Mouse (Mus musculus) hindbrain, embryonic 13.5 days (tissue): ENCODE measurements around the gene Rbm17. TPM values are rescaled to one million over a fixed set of nuclear protein-coding genes. Genes with fewer than 3 reads are reported as not detected.
A peak's percentile ranks its signal among the peaks of the same experiment; 100 is the strongest.

Experiments
- ATAC-seq: fragments of 200-750 bp; cut with Nextera tagmentation; 2 replicates; pipeline ENCODE4 v1.8.0; 2017; ENCODE audit warnings: moderate TSS enrichment; ENCODE audit not compliant: low FRiP score
- H3K27ac ChIP-seq: fragments of 300-500 bp; sonication (generic); 2 replicates; pipeline ENCODE4 v1.5.1; 2015; ENCODE audit warnings: inconsistent platforms, mild to moderate bottlenecking, moderate library complexity
- H3K27me3 ChIP-seq: fragments of 300-500 bp; sonication (generic); 2 replicates; pipeline ENCODE4 v1.6.1; 2015; ENCODE audit warnings: mild to moderate bottlenecking, inconsistent platforms
- H3K36me3 ChIP-seq: fragments of 300-500 bp; sonication (generic); 2 replicates; pipeline ENCODE4 v1.6.1; 2015; ENCODE audit warnings: mild to moderate bottlenecking, inconsistent platforms
- H3K4me1 ChIP-seq: fragments of 300-500 bp; sonication (generic); replicated peaks from 2 replicates; pipeline ENCODE4 v1.6.1; 2015; ENCODE audit warnings: inconsistent platforms
- H3K4me2 ChIP-seq: fragments of 300-500 bp; sonication (generic); 2 replicates; pipeline ENCODE4 v1.6.1; 2015; ENCODE audit warnings: inconsistent platforms, mild to moderate bottlenecking, moderate library complexity
- H3K4me3 ChIP-seq: fragments of 300-500 bp; sonication (generic); 2 replicates; pipeline ENCODE4 v1.5.1; 2015; ENCODE audit warnings: mild to moderate bottlenecking, inconsistent platforms
- H3K9ac ChIP-seq: fragments of 300-500 bp; sonication (generic); 2 replicates; pipeline ENCODE4 v1.6.1; 2015; ENCODE audit warnings: mild to moderate bottlenecking, inconsistent platforms
- H3K9me3 ChIP-seq: fragments of 300-500 bp; sonication (generic); 2 replicates; pipeline ENCODE4 v1.6.1; 2016; ENCODE audit warnings: inconsistent platforms
- WGBS: fragments of 180-500 bp; shearing (Covaris S2); methylation state at CpG from one replicate; pipeline ENCODE4 v1.1.7; 2015; 5-methylcytosine and 5-hydroxymethylcytosine counted together
- polyA plus RNA-seq: library from polyadenylated mRNA; unstranded; fragments of >200 nt; fragmentation: Nextera tagmentation; extraction: Ambion mirVana; gene quantifications from 2 replicates; pipeline ENCODE4 v1.2.1, GENCODE M21; 2015

The Rbm17 gene
- 141 and 142 TPM in 2 replicates for polyA plus RNA-seq

GRCm38 (mm10) chr2:11604053-11604452 lies at the start of gene Rbm17:
TSS of gene Rbm17 (minus strand) at chr2:11604153.
- Histone ChIP-seq H3K4me1 (peaks cover 17% of the 10 kb centered on the region), H3K36me3 (peaks cover 19% of the 10 kb centered on the region), H3K9me3 (no peaks in the 10 kb centered on the region), H3K27ac (peak within 1 kb of the TSS; percentile 78), H3K9ac (peak within 1 kb of the TSS; percentile 93), H3K4me2 (peak within 1 kb of the TSS; percentile 76), H3K27me3 (no peaks in the 10 kb centered on the region), H3K4me3 (peak within 1 kb of the TSS; percentile 96)
- WGBS: 82% methylated on average over 5 of the region's 5 CpGs
- no peak for ATAC-seq

GRCm38 (mm10) chr2:11653330-11653729 lies 49.4 kb upstream of the Rbm17 start:
- Histone ChIP-seq H3K27ac (no peak overlapping the region), H3K4me1 (no peaks in the 10 kb centered on the region), H3K4me3 (no peak overlapping the region), H3K27me3 (no peaks in the 10 kb centered on the region), H3K36me3 (no peaks in the 10 kb centered on the region), H3K9me3 (no peaks in the 10 kb centered on the region), H3K9ac (no peak overlapping the region), H3K4me2 (no peak overlapping the region)
- 59% methylated on average over 6 of the region's 6 CpGs for WGBS
- no peak for ATAC-seq

- Histone ChIP-seq H3K36me3 (no peaks in the 10 kb centered on the region), H3K27me3 (no peaks in the 10 kb centered on the region), H3K27ac (no peak overlapping the region), H3K9ac (no peak overlapping the region), H3K9me3 (no peaks in the 10 kb centered on the region), H3K4me2 (no peak overlapping the region), H3K4me1 (no peaks in the 10 kb centered on the region), H3K4me3 (no peak overlapping the region)
- WGBS: 87% methylated on average over 2 of the region's 2 CpGs
- no peak for ATAC-seq
Measured at GRCm38 (mm10) chr2:11652780-11653179, 48.8 kb upstream of the Rbm17 start.

- Histone ChIP-seq H3K4me1 (no peaks in the 10 kb centered on the region), H3K4me3 (no peak overlapping the region), H3K9me3 (no peaks in the 10 kb centered on the region), H3K4me2 (no peak overlapping the region), H3K27me3 (no peaks in the 10 kb centered on the region), H3K27ac (no peak overlapping the region), H3K36me3 (no peaks in the 10 kb centered on the region), H3K9ac (no peak overlapping the region)
- 84% methylated on average over 3 of the region's 3 CpGs for WGBS
- ATAC-seq: no peak
Measured at GRCm38 (mm10) chr2:11652196-11652595, 48.2 kb upstream of the Rbm17 start.

- no peaks in the 10 kb centered on the region for H3K27me3 ChIP-seq
- ATAC-seq: no peak
- H3K4me3 ChIP-seq: no peak overlapping the region
- no peak overlapping the region for H3K4me2 ChIP-seq
- no peak overlapping the region for H3K27ac ChIP-seq
- no peaks in the 10 kb centered on the region for H3K36me3 ChIP-seq
- no peak overlapping the region for H3K9ac ChIP-seq
- 62% methylated on average over 3 of the region's 3 CpGs for WGBS
- H3K4me1 ChIP-seq: no peaks in the 10 kb centered on the region
- H3K9me3 ChIP-seq: no peaks in the 10 kb centered on the region
Measured at GRCm38 (mm10) chr2:11651476-11651875, 47.5 kb upstream of the Rbm17 start.

- Histone ChIP-seq H3K9me3 (no peaks in the 10 kb centered on the region), H3K36me3 (no peaks in the 10 kb centered on the region), H3K4me3 (no peak overlapping the region), H3K9ac (no peak overlapping the region), H3K27me3 (no peaks in the 10 kb centered on the region), H3K27ac (no peak overlapping the region), H3K4me1 (no peaks in the 10 kb centered on the region), H3K4me2 (no peak overlapping the region)
- ATAC-seq: no peak
- 91% methylated on average over 2 of the region's 2 CpGs for WGBS
Measured at GRCm38 (mm10) chr2:11645297-11645696, 41.3 kb upstream of the Rbm17 start.

GRCm38 (mm10) chr2:11644057-11644456 lies 40.1 kb upstream of the Rbm17 start:
- Histone ChIP-seq H3K36me3 (no peaks in the 10 kb centered on the region), H3K9ac (no peak overlapping the region), H3K4me3 (no peak overlapping the region), H3K9me3 (no peaks in the 10 kb centered on the region), H3K4me1 (no peaks in the 10 kb centered on the region), H3K27me3 (no peaks in the 10 kb centered on the region), H3K4me2 (no peak overlapping the region), H3K27ac (no peak overlapping the region)
- no peak for ATAC-seq
- WGBS: 88% methylated on average over 1 of the region's 1 CpGs

GRCm38 (mm10) chr2:11642451-11642941 lies 38.5 kb upstream of the Rbm17 start, which contains the start of gene Il2ra:
TSS of gene Il2ra (plus strand) at chr2:11642807.
- Histone ChIP-seq H3K4me1 (no peaks in the 10 kb centered on the region), H3K27ac (no peak within 1 kb of the TSS), H3K9me3 (no peaks in the 10 kb centered on the region), H3K9ac (no peak within 1 kb of the TSS), H3K4me3 (no peak within 1 kb of the TSS), H3K36me3 (no peaks in the 10 kb centered on the region), H3K27me3 (no peaks in the 10 kb centered on the region), H3K4me2 (no peak within 1 kb of the TSS)
- no peak for ATAC-seq
- WGBS: 90% methylated on average over 3 of the region's 3 CpGs

GRCm38 (mm10) chr2:11637115-11637514 lies 33.2 kb upstream of the Rbm17 start:
- no peaks in the 10 kb centered on the region for H3K27me3 ChIP-seq
- H3K4me1 ChIP-seq: no peaks in the 10 kb centered on the region
- H3K4me3 ChIP-seq: no peak overlapping the region
- ATAC-seq: no peak
- no peak overlapping the region for H3K9ac ChIP-seq
- H3K27ac ChIP-seq: no peak overlapping the region
- no peaks in the 10 kb centered on the region for H3K9me3 ChIP-seq
- no peak overlapping the region for H3K4me2 ChIP-seq
- no peaks in the 10 kb centered on the region for H3K36me3 ChIP-seq
- WGBS: 80% methylated on average over 1 of the region's 1 CpGs

- Histone ChIP-seq H3K4me3 (no peak overlapping the region), H3K27ac (no peak overlapping the region), H3K4me1 (no peaks in the 10 kb centered on the region), H3K9me3 (no peaks in the 10 kb centered on the region), H3K27me3 (no peaks in the 10 kb centered on the region), H3K4me2 (no peak overlapping the region), H3K9ac (no peak overlapping the region), H3K36me3 (no peaks in the 10 kb centered on the region)
- no peak for ATAC-seq
- 80% methylated on average over 3 of the region's 3 CpGs for WGBS
Measured at GRCm38 (mm10) chr2:11636138-11636480, 32.2 kb upstream of the Rbm17 start.

- no peaks in the 10 kb centered on the region for H3K36me3 ChIP-seq
- H3K27me3 ChIP-seq: no peaks in the 10 kb centered on the region
- no peak for ATAC-seq
- H3K27ac ChIP-seq: no peak overlapping the region
- no peaks in the 10 kb centered on the region for H3K9me3 ChIP-seq
- H3K9ac ChIP-seq: no peak overlapping the region
- 96% methylated on average over 5 of the region's 5 CpGs for WGBS
- no peak overlapping the region for H3K4me2 ChIP-seq
- H3K4me1 ChIP-seq: no peaks in the 10 kb centered on the region
- no peak overlapping the region for H3K4me3 ChIP-seq
Measured at GRCm38 (mm10) chr2:11635471-11636137, 31.7 kb upstream of the Rbm17 start.

GRCm38 (mm10) chr2:11635035-11635434 lies 31.1 kb upstream of the Rbm17 start:
- no peaks in the 10 kb centered on the region for H3K27me3 ChIP-seq
- H3K9ac ChIP-seq: no peak overlapping the region
- 90% methylated on average over 6 of the region's 6 CpGs for WGBS
- no peak overlapping the region for H3K4me2 ChIP-seq
- no peak overlapping the region for H3K4me3 ChIP-seq
- H3K4me1 ChIP-seq: no peaks in the 10 kb centered on the region
- H3K36me3 ChIP-seq: no peaks in the 10 kb centered on the region
- no peak for ATAC-seq
- no peak overlapping the region for H3K27ac ChIP-seq
- H3K9me3 ChIP-seq: no peaks in the 10 kb centered on the region

GRCm38 (mm10) chr2:11625890-11626289 lies 21.9 kb upstream of the Rbm17 start, which contains the start of gene Gm17490:
TSS of gene Gm17490 (minus strand) at chr2:11626264.
- ATAC-seq: no peak
- no peak within 1 kb of the TSS for H3K4me2 ChIP-seq
- H3K36me3 ChIP-seq: no peaks in the 10 kb centered on the region
- H3K27me3 ChIP-seq: no peaks in the 10 kb centered on the region
- no peak within 1 kb of the TSS for H3K9ac ChIP-seq
- no peaks in the 10 kb centered on the region for H3K4me1 ChIP-seq
- no peak within 1 kb of the TSS for H3K27ac ChIP-seq
- WGBS: 92% methylated on average over 5 of the region's 5 CpGs
- H3K4me3 ChIP-seq: no peak within 1 kb of the TSS
- no peaks in the 10 kb centered on the region for H3K9me3 ChIP-seq
